Mouse (Mus musculus) adrenal gland, postnatal 4 days (tissue): ENCODE data around the gene Rp9. TPM values are rescaled to one million over a fixed set of nuclear protein-coding genes. Genes with fewer than 3 reads are reported as not detected.
"Not testable (repeated sequence)": the region's sequence is repeated elsewhere in the genome, so short reads cannot be mapped to it uniquely, and the experiment has no call there.

ENCODE experiments used
- DNase-seq, 2 experiments: peaks; one replicate each; pipeline ENCODE4 v3.0.0; 2021 to 2022; ENCODE audit warnings: low spot score in 2 of 2, mixed read lengths in 2 of 2
- total RNA-seq, 2 experiments: library from RNA; stranded (reverse); gene quantifications; 2 replicates each; pipeline ENCODE4 v1.2.3; 2021

The Rp9 gene
- total RNA-seq, 2 experiments from 2014 or later: 48.1 to 52.9 TPM

- no peak for DNase-seq
Observed at GRCm38 (mm10) chr9:22466212-22466611, 3.3 kb downstream of the Rp9 start.

- no peak for DNase-seq
Observed at GRCm38 (mm10) chr9:22461946-22462345, 7.6 kb downstream of the Rp9 start.

GRCm38 (mm10) chr9:22457142-22457835 is 12.3 kb downstream of the Rp9 start:
- no peak for DNase-seq

- no peak for DNase-seq
Observed at GRCm38 (mm10) chr9:22455041-22455440, 14.5 kb downstream of the Rp9 start.

DNA sequence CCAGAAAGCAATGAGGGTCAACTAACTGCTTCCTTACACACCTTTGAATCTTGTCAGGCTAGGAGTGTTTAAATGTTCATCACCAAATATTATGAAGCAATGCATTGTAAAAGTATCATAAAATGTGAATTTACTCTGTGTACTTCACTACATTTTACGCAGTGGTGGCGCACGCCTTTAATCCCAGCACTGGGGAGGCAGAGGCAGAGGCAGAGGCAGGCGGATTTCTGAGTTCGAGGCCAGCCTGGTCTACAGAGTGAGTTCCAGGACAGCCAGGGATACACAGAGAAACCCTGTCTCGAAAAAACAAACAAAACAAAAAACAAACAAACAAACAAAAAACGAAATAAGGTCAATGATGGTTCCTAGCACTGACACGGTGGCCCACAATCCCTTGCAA is 15.6 kb downstream of the Rp9 start, which contains the start of gene Gm17545:
TSS of gene Gm17545 (plus strand) at position 301 of the 400 bp plus-strand sequence.
- not testable (repeated sequence) for DNase-seq

GRCm38 (mm10) chr9:22453501-22453924 is 16.0 kb downstream of the Rp9 start:
- no peak for DNase-seq

GRCm38 (mm10) chr9:22452697-22453096 is 16.8 kb downstream of the Rp9 start:
- DNase-seq: no peak

DNA sequence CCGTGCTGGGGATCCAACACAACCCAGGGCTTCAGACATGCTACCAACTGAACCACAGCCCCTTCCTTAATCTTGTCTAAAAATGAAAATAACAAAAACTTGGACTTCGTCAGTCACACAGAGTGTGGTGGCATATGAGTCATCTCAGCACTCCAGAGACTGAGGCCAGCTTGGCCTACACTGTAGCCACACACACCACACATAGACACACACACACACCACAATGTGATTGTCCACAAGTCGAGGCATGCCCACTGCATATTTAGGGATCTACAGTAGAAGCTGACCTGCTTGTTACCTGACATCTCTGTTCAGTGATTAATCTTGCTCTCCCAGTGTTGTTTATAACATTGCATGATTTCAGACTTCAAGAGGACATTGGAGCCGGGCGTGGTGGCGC is 20.3 kb downstream of the Rp9 start:
- no peak for DNase-seq

DNA sequence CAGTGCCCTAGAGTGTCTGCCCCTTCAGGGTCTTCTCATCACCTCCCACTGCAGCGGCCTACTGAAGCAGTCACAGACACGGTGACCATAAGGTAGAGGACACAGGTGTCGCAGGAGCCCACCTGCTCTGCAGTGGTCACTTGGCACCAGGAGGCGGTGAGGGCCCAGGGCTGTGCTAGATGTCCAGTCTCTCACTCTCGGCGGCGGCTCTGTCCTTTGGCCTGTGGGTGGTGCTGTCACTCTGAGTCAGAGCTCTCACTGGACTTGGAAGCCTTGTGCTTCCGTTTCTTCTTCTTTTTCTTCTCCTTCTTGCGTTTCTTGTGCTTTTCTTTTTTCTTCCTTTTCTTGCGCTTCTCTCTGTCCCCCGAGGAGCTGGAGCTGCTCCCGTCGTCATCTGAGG is 21.1 kb downstream of the Rp9 start:
- DNase-seq: no peak

- no peak for DNase-seq
Observed at GRCm38 (mm10) chr9:22447213-22447612, 22.3 kb downstream of the Rp9 start.

DNA sequence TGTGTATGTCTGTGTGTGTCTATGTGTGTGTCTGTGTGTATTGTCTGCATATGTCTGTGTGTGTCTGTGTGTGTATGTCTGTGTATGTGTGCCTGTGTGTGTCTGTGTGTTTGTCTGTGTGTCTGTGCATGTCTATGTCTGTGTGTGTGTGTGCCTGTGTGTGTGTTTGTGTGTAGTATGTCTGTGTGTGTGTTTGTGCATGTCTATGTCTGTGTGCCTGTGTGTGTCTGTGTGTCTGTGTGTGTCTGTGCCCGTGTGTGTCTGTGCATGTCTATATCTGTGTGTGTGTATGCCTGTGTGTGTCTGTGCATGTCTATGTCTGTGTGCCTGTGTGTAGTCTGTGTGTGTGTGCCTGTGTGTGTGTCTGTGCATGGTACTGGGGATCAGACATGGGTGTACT is 24.4 kb downstream of the Rp9 start:
- DNase-seq: no peak

DNA sequence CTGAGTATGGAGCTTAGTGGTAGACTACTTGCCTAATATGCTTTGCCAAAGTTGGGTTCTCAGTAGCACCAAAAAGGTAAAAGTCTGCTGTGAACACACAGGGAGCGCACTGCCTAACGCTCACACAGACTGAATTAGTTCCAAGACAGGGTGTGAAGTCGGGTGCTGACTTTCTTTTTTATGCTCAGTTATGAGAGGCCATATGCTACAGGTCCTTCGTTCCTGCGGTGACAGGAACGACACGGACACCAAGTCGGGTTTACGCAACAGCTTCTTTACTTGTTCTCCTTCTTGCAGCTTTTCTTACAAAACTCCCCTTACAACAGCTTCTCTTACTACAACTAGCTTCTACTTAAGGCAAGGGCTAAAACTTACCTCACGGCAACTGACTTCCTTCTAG is 26.4 kb downstream of the Rp9 start:
- DNase-seq: no peak

DNA sequence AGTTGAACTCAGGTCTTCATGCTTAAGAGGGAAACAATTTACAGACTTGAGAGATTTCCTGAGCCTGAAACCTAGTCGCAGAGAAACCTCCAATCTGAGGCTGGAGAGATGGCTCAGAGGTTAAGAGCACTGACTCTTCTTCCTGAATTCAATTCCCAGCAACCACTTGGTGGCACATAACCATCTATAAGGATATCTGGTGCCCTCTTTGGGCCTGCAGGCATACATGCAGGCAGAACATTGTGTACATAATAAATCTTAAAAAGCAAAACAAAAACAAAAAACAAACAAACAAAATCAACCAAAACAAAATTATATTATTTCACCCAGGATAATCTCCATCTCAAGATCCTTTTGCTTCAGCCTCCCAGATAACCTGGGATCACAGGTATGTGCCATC is 30.7 kb downstream of the Rp9 start:
- no peak for DNase-seq

- no peak for DNase-seq
Observed at GRCm38 (mm10) chr9:22434101-22434500, 35.4 kb downstream of the Rp9 start.

- DNase-seq: no peak
Observed at GRCm38 (mm10) chr9:22433221-22433620, 36.3 kb downstream of the Rp9 start.

GRCm38 (mm10) chr9:22430315-22430840 is 39.2 kb downstream of the Rp9 start:
- no peak for DNase-seq

GRCm38 (mm10) chr9:22429533-22430241 is 39.9 kb downstream of the Rp9 start:
- no peak for DNase-seq

GRCm38 (mm10) chr9:22428666-22429410 is 40.7 kb downstream of the Rp9 start:
- DNase-seq: no peak

DNA sequence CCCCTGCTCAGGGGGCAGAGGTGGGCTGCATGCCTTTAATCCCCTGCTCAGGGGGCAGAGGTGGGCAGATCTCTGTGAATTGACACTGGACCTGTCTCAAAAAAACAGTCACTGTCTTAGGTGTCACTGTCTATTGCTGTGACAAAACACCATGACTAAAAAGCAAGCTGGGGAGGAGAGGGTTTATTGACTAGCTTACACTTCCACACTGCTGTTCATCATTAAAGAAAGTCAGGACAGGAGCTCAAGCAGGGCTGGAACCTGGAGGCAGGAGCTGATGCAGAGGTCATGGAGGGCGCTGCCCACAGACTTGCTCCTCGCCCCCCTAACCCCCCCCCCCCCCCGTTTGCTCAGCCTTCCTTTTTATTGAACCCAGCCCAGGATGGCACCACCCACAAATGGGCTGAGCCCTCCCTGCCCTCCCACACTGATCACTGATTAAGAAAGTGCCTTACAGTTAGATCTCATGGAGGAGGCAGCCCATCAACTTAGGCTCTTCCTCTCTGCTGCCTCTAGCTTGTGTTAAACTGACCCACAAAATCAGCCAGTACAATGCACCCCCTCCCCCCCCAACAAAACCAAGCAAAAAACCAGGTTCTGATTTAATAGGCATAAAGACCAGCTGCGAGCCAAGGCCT is 41.4 kb downstream of the Rp9 start:
- no peak for DNase-seq

DNA sequence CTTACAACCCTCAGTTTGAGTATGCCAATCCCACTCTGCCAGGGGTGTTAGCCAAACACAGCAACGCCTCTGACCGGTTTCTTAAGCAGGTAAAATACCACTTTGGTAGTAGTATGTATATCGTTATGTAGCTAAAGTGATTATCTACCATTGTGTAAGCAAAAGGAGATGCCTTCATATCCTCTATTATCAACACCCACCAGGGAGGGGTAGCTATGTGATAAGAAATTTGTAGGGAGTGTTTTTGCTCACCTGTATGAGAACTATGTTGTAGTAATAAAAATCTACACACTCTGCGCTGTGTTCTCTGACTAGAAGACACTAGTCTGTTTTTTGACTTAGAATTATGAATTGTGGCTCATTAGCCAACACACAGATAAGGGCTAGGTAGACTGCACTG is 44.8 kb downstream of the Rp9 start:
- no peak for DNase-seq

DNA sequence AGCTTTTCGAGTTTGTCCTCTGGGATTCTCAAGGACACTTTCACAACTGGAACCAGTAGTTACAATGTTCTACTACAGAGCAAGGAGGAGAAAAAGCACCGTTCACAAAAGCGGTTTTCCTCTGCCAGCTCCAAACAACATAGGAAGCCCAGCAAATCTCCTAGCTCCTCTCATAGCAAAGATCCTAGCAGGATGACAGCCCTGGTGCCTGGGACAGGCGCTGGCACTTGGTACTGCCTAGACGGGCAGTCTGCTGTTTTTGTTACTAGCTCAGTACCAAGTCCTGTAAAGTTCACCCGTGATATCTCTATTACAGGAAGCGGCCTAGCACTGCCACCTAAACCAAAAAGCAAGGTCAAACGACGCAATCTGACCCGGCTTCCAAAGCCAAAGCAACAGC is 45.3 kb downstream of the Rp9 start:
- no peak for DNase-seq
